Mouse (Mus musculus): Measurements from ENCODE around the gene Vsig2.
A peak's percentile ranks its signal among the peaks of the same experiment; 100 is the strongest.

The Vsig2 gene

DNA sequence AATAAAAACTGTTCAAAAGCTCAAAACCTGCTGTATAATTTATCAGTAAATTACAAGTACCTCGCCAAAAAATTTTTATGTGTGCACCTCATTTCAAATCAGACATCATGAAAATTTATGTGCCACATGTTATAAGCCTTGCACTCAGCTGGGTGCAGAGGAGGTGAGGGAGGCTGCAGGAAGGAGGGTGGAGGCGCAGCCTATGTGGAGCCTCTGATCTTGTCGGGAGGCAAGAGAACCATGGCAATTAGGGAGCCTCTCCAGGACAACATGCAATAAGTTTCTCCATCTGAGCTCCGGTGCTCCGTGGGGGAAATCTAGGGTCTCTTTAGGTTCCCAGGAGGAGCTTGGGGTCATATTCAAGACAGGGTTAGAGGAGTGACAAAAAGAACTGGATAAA, 28.4 kb downstream of the Vsig2 start:
- no peak for DNase-seq

DNA sequence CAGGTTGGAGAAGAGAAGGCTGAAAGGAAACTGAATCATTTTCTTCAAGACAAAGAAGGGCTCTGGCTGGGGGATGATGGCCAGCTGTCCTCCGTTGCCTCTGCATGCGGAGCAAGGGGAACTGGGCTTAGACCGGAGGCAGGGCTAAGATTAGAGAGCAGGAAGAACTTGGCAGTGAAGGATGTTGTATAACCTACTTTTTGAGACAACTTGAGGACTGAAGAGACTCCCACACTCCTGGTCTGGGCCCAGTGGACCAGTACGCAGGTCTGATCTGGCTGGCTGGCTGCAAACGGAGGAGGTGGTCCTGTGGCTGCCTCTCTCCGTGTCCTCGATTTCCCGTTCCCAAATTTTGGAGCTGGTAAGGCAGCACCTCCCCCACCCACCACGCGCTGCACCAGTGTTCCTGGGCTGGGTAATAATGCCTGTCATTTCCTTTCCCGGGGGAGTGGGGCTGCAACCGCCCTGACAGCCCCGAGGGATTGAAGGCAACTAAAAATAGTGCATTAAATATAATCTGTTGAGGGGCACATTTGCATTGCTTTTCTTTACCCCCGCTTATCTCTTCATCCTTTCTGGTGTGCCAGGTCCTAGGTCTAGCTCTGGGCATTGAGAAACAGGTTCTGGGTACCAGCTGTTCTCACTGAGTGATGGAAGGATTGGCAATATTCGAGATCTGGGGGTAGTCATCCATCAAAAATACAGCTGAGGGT, 29.0 kb downstream of the Vsig2 start:
- no peak for DNase-seq

DNA sequence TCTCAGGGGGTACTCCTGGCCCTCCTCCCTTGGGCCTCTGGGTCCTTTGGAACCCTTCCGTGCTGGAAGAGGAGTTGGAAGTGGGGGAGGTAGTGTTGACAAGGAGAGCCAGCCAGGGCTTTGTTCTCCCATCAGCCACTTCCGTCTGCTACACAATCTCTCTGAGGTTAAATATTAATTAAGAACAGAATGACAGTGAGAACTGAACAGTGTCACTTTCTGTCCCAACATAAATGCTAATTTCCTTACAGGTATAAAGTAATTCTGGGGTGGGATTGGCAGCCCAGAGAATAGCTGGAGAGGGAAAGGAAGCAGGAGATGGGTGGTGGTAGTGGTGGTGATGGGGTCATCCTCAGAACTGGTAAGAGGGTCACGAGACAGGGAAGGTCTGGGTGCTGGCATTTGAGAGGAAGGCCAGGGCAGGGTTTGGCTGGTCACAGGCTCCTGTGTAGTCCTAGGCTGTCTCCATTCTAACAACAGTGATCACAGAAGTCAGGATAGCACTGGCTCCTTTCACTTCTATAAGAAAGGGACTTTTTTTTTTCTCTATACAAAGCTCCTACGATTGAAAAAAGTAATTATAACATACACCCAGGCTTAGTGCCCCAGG, 29.7 kb downstream of the Vsig2 start:
- no peak for DNase-seq

GRCm38 (mm10) chr9:37569231-37569835, 30.3 kb downstream of the Vsig2 start:
- DNase-seq: no peak

GRCm38 (mm10) chr9:37572204-37572876, 33.3 kb downstream of the Vsig2 start:
- DNase-seq: no peak

- DNase-seq: peak; percentile 20
Measured at GRCm38 (mm10) chr9:37576436-37576930, 37.4 kb downstream of the Vsig2 start.

DNA sequence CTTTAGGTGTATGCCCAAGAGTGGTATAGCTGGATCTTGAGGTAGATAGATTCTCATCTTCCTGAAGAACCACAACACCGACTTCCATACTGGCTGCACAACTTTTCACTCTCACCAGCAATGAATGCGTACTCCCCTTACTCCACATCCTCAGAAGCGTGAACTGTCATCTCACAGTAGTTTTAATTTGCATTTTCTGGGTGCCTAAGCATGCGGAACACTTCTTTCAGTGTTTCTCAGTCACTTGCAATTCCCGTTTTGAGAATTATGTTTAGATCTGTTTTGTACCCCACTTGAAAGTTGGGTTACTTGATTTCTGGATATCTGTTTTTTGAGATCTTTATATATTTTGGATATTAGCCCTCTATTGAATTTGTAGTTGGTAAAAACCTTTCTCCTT, 44.5 kb downstream of the Vsig2 start:
- no peak for DNase-seq

- DNase-seq: no peak
Measured at GRCm38 (mm10) chr9:37586718-37587117, 47.7 kb downstream of the Vsig2 start.

DNA sequence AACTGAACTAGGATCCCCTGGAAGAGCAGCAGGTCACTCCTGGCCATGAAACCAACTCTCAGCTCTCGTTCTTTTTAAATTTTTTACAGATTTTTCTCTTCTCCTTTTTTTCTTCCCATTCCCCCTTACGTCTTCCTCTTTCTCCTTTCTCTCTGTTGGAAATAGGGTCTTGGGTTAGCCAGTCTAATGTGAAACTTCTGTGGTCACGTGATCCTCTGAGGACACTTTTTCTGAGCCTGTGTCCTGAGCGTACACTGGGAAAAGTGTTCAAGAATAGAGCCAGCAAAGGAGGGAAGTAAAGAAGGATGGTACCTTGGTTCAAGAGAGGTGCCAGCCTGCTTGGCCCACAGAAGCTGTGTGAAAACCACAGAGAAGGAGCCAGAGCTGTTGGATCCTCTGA, 51.3 kb downstream of the Vsig2 start:
- DNase-seq: no peak

DNA sequence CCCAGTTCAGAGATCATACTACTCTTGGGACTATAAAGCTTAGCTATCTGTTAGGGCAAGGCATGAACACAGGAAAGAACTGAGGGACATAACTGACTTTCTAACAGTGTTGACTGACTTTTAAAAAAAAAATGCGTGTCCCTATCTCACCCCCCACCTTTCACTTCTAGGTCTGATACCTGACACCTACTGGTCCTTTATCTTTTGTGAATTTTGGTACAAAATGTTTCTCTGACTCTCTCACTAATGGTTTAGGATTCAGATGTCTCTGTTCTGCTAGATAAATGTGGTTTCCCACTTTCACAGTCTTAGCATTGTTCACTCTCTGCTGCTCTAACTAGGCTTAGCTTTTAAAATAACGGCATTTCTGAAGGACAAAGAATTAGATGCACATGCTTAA, 53.0 kb downstream of the Vsig2 start:
- no peak for DNase-seq

- no peak for DNase-seq
Measured at GRCm38 (mm10) chr9:37592633-37593032, 53.6 kb downstream of the Vsig2 start.

- DNase-seq: no peak
Measured at GRCm38 (mm10) chr9:37593690-37594089, 54.6 kb downstream of the Vsig2 start.
